Mouse (Mus musculus) liver, embryonic 15.5 days (tissue): ENCODE measurements around the gene Ntng2. TPM values are rescaled to one million over a fixed set of nuclear protein-coding genes. Genes with fewer than 3 reads are reported as not detected.
A peak's percentile ranks its signal among the peaks of the same experiment; 100 is the strongest.

ENCODE experiments used
- ATAC-seq: fragments of 200-750 bp; cut with Nextera tagmentation; 2 replicates; pipeline ENCODE4 v1.8.0; 2017; ENCODE audit warnings: moderate number of reproducible peaks, mild to moderate bottlenecking, moderate library complexity; ENCODE audit not compliant: insufficient read depth
- H3K27ac ChIP-seq: fragments of 300-500 bp; sonication (generic); replicated peaks from 2 replicates; pipeline ENCODE4 v1.5.1; 2015; ENCODE audit warnings: mild to moderate bottlenecking, inconsistent platforms
- H3K27me3 ChIP-seq: fragments of 300-500 bp; sonication (generic); 2 replicates; pipeline ENCODE4 v1.6.1; 2015; ENCODE audit warnings: mild to moderate bottlenecking, inconsistent platforms
- H3K36me3 ChIP-seq: fragments of 300-500 bp; sonication (generic); replicated peaks from 2 replicates; pipeline ENCODE4 v1.6.1; 2015; ENCODE audit warnings: moderate library complexity, mild to moderate bottlenecking, inconsistent platforms
- H3K4me1 ChIP-seq: fragments of 300-500 bp; sonication (generic); replicated peaks from 2 replicates; pipeline ENCODE4 v1.6.1; 2015; ENCODE audit warnings: inconsistent platforms
- H3K4me2 ChIP-seq: fragments of 300-500 bp; sonication (generic); 2 replicates; pipeline ENCODE4 v1.6.1; 2015; ENCODE audit warnings: moderate library complexity, mild to moderate bottlenecking, inconsistent platforms
- H3K4me3 ChIP-seq: fragments of 300-500 bp; sonication (generic); replicated peaks from 2 replicates; pipeline ENCODE4 v1.5.1; 2015; ENCODE audit warnings: mild to moderate bottlenecking, inconsistent platforms
- H3K9ac ChIP-seq: fragments of 300-500 bp; sonication (generic); 2 replicates; pipeline ENCODE4 v1.6.1; 2015; ENCODE audit warnings: moderate library complexity, mild to moderate bottlenecking, inconsistent platforms
- H3K9me3 ChIP-seq: fragments of 300-500 bp; sonication (generic); replicated peaks from 2 replicates; pipeline ENCODE4 v1.6.1; 2016; ENCODE audit warnings: inconsistent platforms
- WGBS: fragments of 180-500 bp; shearing (Covaris S2); methylation state at CpG from one replicate; pipeline ENCODE4 v1.1.7; 2015; ENCODE audit warnings: mixed read lengths; ENCODE audit not compliant: insufficient replicate concordance; 5-methylcytosine and 5-hydroxymethylcytosine counted together
- polyA plus RNA-seq: library from polyadenylated mRNA; unstranded; fragments of >200 nt; fragmentation: Nextera tagmentation; extraction: Ambion mirVana; gene quantifications from 2 replicates; pipeline ENCODE4 v1.2.1, GENCODE M21; 2015

The Ntng2 gene
- polyA plus RNA-seq, 1 experiment from 2014 or later, result 0.28 TPM

DNA sequence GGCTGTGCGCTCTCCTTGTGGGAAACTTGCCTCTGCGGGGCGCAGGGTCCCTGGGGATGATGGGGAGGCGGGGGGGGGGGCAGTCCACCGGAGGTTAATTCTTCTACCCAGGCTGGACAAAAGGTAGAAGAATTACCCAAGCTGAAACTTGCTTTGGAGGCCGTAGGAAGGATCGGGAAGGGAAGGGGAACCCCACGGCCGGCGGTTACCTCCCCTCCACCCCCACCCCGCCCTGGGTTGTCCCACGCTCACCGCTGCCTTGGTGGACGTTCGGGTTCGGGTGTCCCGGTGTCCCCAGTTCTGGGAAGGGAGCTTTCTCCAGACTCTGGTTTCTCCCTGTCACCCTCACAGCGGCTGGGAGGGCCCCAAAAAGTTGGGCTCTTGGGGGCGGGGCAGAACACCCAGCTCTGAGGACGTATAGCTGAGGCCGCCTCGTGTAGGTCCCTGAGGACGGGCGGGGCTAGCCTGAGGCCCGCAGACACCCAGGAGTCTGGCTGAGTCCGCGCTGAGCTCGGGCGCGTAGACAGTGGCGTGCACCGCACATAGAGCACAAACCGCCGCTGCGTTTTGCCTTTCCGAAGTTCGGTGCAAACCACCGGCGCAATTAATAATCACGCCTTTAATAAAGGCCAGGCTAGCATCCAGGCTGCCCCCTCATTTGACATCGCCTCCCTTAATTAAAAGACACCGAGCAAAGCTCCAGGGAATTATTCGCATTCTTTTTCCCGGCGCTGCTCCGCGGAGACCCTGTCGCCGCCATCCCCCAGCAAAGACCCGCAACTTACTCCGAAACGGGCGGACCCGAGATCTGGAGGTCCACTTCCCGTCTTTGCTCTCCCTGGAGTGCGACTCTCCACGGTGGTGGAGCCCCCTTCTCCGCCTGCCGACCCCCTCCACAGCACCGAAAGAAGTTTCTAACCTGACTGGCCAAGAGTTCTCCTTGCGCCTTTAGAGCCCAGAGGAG is 1.4 kb downstream of the Ntng2 start:
- Histone ChIP-seq H3K27ac (no peak overlapping the region), H3K27me3 (peaks cover 100% of the 10 kb centered on the region), H3K9me3 (no peaks in the 10 kb centered on the region), H3K9ac (no peak overlapping the region), H3K36me3 (no peaks in the 10 kb centered on the region), H3K4me3 (peak overlapping the region; percentile 56), H3K4me2 (peak overlapping the region; percentile 71), H3K4me1 (peaks cover 31% of the 10 kb centered on the region)
- ATAC-seq, result no peak
- under 1% methylated on average over 61 of the region's 61 CpGs for WGBS

DNA sequence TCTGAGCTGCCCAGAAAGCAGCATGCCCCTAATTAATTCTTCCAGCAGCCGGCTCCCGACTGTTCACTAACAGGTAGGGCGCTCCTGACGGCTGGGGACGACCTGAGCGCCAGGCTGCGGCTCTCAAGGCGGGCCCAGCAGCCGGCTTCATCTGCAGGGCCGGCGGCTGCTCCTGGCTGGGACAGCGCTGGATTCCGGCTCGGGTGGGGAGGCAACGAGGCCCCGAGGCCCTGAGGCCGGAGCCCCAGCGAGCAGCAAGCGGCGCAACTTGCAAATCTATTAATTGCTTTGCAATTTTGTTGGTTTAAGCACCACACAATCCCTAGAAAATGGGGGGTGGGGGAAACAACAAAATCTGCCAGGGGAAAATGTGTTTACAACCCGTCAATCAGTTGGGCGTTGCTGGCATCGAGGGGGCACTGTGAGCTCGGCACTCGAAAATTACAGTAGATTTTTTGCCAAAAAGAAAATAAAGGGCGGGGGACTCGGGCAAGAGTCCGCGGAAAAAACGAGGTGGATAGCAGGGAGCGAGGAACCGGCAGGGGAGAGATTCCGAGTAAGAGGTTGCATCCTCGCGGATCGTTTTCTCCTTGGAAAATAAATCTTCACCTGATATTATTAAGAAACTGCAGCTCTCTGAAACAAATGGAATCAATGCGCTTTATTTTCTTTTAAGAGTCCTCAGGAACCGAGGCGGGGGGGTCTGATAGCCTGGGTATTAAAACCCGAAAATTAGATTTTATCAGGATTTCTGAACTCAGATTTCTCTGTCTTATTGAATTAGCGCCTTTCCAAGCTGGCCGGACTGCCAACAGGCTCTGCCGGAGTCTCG is 2.3 kb downstream of the Ntng2 start:
- Histone ChIP-seq H3K4me1 (peaks cover 31% of the 10 kb centered on the region), H3K9ac (no peak overlapping the region), H3K36me3 (no peaks in the 10 kb centered on the region), H3K4me3 (peak overlapping the region; percentile 56), H3K27me3 (peaks cover 100% of the 10 kb centered on the region), H3K4me2 (peak overlapping the region; percentile 71; the same call in 1 of the 2 replicates), H3K27ac (no peak overlapping the region), H3K9me3 (no peaks in the 10 kb centered on the region)
- WGBS, result 3% methylated on average over 44 of the region's 44 CpGs
- ATAC-seq, result no peak

DNA sequence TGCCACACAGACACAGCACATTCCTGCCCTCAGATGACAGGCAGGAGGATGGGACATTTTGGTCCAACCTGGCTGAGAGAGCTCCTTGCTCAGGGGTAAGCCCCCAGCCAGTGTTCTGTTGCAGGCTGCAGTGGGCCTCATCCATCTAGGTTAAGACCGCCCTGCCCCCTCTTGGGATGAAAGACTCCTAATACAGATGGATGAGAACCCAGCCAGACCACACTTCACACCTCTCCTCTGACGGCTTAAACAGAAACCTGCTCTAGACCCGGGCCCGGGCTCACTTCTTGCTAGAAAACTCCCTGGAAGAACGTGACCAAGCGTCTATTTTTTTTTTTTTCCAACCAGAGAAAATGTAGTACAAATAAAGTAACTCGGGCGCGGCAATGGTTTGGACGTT is 3.0 kb downstream of the Ntng2 start:
- Histone ChIP-seq H3K4me2 (no peak overlapping the region), H3K4me3 (no peak overlapping the region), H3K9ac (no peak overlapping the region), H3K4me1 (peaks cover 31% of the 10 kb centered on the region), H3K27ac (no peak overlapping the region), H3K36me3 (no peaks in the 10 kb centered on the region), H3K9me3 (no peaks in the 10 kb centered on the region), H3K27me3 (peaks cover 97% of the 10 kb centered on the region)
- ATAC-seq, result no peak
- WGBS, result 6% methylated on average over 10 of the region's 10 CpGs

DNA sequence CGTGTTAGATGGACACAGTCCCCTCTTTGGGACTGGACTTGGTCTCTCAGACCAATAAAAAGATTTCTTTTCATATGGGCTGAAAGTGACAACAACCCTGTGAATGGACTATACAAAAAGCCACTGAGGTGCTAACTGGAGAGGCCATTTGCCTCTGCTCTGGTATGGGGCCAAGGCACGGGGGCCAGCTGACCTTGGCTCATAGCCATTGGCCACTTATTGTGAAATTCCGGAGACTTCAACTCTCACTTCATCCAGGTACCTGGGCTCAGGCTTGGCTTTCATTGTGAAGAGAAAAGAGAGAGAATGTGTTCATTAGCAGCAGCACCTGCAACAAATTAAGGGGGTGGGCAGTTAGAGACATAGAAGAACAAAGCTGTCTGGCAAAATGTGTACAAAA is 4.3 kb downstream of the Ntng2 start:
- WGBS, result 34% methylated on average over 3 of the region's 3 CpGs
- Histone ChIP-seq H3K27ac (no peak overlapping the region), H3K9ac (no peak overlapping the region), H3K27me3 (peaks cover 84% of the 10 kb centered on the region), H3K4me3 (no peak overlapping the region), H3K4me2 (no peak overlapping the region), H3K36me3 (no peaks in the 10 kb centered on the region), H3K4me1 (peaks cover 30% of the 10 kb centered on the region), H3K9me3 (no peaks in the 10 kb centered on the region)
- ATAC-seq, result no peak

DNA sequence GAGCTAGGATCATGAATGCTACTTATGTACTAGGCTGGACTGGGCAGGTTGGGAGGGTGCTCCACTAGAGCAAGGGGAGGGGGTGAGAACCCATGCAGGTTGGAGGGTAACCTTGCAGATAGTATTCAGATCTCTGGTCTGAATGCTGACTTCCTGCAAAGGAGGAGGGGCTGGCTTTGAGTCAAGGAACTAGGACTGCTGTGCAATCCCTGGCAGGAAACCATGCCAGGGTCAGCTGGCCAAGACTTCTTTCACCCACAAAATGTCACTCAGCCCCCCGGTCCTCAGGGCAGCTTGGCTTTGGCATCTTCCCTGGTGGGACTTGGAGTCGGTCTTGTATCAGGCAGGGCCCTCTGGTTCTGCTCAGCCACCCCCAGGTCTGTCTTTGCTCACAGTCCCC is 5.4 kb downstream of the Ntng2 start:
- no peak for ATAC-seq
- Histone ChIP-seq H3K36me3 (no peaks in the 10 kb centered on the region), H3K27me3 (peaks cover 73% of the 10 kb centered on the region), H3K9ac (no peak overlapping the region), H3K27ac (no peak overlapping the region), H3K9me3 (no peaks in the 10 kb centered on the region), H3K4me1 (peaks cover 18% of the 10 kb centered on the region; the same call in 1 of the 2 replicates), H3K4me2 (no peak overlapping the region), H3K4me3 (no peak overlapping the region)
- 30% methylated on average over 2 of the region's 2 CpGs for WGBS

DNA sequence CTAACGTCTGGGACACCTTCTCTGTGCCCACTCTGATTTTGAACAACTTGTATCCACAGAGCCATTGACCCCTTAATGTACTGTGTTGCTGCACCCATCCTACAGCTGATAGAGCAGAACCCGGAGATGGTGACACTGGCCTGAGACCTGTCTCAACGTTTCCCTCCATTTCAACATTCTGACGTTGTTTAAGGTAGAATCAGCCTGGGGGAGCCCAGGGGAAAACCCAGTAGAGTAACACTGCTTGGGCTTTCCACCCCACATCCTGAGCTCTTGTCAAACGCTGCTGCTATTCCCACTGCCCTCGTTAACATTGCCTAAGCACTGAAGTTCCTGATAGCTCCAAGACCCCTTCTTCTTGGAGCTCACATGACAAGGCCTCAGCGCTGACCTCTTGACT is 5.9 kb downstream of the Ntng2 start:
- Histone ChIP-seq H3K27me3 (peaks cover 68% of the 10 kb centered on the region), H3K9ac (no peak overlapping the region), H3K27ac (no peak overlapping the region), H3K4me2 (no peak overlapping the region), H3K4me3 (no peak overlapping the region), H3K36me3 (no peaks in the 10 kb centered on the region), H3K9me3 (no peaks in the 10 kb centered on the region), H3K4me1 (peaks cover 16% of the 10 kb centered on the region; the same call in 1 of the 2 replicates)
- no peak for ATAC-seq
- WGBS, result 48% methylated on average over 7 of the region's 7 CpGs

DNA sequence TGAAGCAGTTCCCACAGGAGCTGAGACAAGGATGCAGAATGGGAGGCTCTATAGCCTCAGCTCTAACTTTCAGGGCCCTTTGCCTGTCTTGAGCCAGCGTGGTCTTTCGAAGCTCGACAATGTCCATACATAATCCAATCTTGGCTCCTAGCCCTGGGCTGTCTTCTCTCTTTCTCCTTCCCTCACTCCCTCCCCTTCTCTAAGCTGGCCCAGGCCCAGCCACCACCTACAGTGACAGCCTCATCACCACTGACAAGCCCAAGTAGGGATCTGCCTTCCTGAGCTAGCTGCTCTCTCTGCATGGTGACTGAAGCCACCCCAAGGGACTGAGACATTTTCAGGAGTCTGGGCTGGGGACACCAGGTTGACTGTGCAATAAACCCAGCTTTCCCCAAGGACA is 6.5 kb downstream of the Ntng2 start:
- Histone ChIP-seq H3K27me3 (peaks cover 64% of the 10 kb centered on the region), H3K36me3 (no peaks in the 10 kb centered on the region), H3K9me3 (no peaks in the 10 kb centered on the region), H3K4me2 (no peak overlapping the region), H3K4me1 (peaks cover 10% of the 10 kb centered on the region; the same call in 1 of the 2 replicates), H3K27ac (no peak overlapping the region), H3K9ac (no peak overlapping the region), H3K4me3 (no peak overlapping the region)
- no peak for ATAC-seq
- 70% methylated on average over 3 of the region's 3 CpGs for WGBS

DNA sequence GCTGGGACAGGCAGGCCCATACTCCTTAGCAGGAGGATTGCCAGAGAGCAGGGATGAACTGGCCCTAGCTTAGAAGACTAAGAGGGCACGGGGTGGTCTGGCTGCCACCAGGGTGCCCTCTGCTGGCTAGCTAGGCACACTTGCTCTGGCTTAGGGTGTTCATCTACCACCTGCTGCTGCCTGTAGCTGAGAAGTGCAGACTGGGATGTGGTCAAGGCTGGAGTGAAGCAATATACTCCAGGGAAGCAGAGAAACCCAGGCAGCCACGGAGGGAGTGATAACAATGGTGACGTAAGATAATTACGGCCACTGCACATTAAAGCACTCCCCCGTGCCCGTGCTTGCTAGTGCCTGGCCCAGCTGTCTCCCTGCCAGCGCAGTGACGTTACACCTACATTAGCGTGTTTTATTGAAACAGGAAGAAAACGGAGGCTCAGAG is 7.4 kb downstream of the Ntng2 start:
- Histone ChIP-seq H3K36me3 (no peaks in the 10 kb centered on the region), H3K9me3 (no peaks in the 10 kb centered on the region), H3K4me1 (0 out of 2 replicates have a peak, but pooled peaks cover 2% of the 10 kb centered on the region), H3K4me3 (no peak overlapping the region), H3K9ac (no peak overlapping the region), H3K4me2 (no peak overlapping the region), H3K27me3 (peaks cover 61% of the 10 kb centered on the region), H3K27ac (no peak overlapping the region)
- 13% methylated on average over 10 of the region's 10 CpGs for WGBS
- no peak for ATAC-seq

DNA sequence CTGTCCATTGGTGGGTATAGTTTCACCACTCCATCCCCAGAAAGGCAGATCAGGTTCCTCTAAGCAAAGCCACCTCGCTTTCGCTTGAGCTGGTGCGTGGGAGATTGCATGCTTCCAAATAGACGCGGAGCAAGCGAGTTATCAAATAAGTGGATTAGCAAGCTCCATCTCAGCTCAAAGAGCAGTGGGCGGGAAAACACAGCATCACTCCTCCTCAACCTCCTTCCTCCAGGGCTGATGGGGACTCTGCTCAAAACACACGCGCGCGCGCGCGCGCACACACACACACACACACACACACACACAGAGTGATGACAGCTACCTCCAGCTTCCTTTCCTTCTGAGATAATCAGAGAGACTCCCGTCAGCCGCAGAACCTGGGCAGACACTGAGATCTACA is 13.5 kb downstream of the Ntng2 start:
- Histone ChIP-seq H3K4me2 (no peak overlapping the region), H3K4me1 (no peaks in the 10 kb centered on the region), H3K27ac (no peak overlapping the region), H3K9me3 (no peaks in the 10 kb centered on the region), H3K27me3 (peaks cover 25% of the 10 kb centered on the region; the same call in 1 of the 2 replicates), H3K36me3 (no peaks in the 10 kb centered on the region), H3K9ac (no peak overlapping the region), H3K4me3 (no peak overlapping the region)
- 66% methylated on average over 17 of the region's 17 CpGs for WGBS
- no peak for ATAC-seq

DNA sequence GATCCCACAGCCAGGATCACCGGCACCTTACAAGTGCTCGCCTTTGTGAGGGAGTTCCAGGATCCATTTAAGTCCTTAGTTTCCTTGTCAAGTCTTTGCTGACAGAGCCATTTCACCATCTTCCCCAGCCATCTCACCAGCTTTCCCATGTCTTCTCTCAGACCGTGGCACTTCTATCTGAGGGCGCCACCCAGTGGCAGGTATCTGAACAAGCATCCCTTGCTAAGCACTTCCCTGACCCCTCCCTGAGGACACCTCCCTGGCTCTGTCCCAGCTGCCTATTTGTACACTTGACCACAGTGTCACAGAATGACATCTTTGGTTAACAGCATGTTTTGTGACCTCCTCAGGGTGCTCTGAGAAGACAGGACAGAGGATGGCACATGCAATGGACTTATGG is 15.2 kb downstream of the Ntng2 start:
- H3K4me3 ChIP-seq, result no peak overlapping the region
- no peak for ATAC-seq
- 25% methylated on average over 4 of the region's 4 CpGs for WGBS

DNA sequence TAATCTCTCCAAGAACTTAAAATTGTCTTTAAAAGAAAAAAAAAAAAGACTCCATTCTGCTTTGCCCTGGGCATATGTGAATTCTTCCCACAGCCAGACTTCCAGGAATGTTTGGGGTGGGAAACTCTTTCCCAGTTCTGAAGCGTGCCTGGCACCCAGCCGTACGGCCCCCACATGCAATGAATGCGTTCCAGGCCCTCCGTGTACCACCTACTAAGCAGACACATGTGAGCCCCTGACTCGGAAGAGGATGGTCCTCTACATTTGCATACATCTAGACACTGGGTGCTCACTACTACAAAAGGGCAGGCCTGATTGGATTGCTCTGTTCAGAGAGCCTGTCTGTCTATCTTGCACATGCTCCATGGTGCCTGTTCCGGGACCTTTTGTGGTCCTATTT is 17.0 kb downstream of the Ntng2 start:
- Histone ChIP-seq H3K27ac (no peak overlapping the region), H3K4me3 (no peak overlapping the region), H3K4me1 (no peaks in the 10 kb centered on the region), H3K27me3 (peaks cover 20% of the 10 kb centered on the region; the same call in 1 of the 2 replicates), H3K4me2 (no peak overlapping the region), H3K9me3 (no peaks in the 10 kb centered on the region), H3K36me3 (no peaks in the 10 kb centered on the region), H3K9ac (no peak overlapping the region)
- WGBS, result 58% methylated on average over 7 of the region's 7 CpGs
- no peak for ATAC-seq

More for the DNA sequence above, 15.2 kb downstream of the Ntng2 start:
- Histone ChIP-seq H3K9me3 (no peaks in the 10 kb centered on the region), H3K9ac (no peak overlapping the region), H3K36me3 (no peaks in the 10 kb centered on the region), H3K4me2 (no peak overlapping the region), H3K27me3 (peaks cover 25% of the 10 kb centered on the region; the same call in 1 of the 2 replicates), H3K27ac (no peak overlapping the region), H3K4me1 (no peaks in the 10 kb centered on the region)
